9 mouse cellular contexts compared by ENCODE assay signal in the genomic region with DNA sequence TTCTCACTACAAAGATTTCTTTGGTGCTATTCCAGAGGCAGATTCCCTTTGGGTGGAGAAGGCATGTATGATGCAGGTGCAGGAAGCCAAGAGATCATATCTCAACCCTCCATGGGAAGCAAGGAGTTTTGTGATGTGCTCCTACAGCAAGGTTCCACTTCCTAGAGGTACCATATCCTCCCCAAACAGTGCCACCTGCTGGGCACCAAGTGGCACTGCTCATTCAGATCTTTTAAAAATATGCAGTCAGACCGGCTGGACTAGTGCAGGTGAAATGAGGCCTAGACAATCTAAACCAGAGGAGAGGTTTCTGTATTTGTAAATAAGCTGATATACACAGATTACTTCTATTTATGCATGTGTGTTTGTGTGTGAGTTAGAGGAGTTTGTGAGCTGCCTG. TPM values are rescaled to one million over a fixed set of nuclear protein-coding genes. Genes with fewer than 3 reads are reported as not detected.
DNase-seq lines count a peak whose midpoint lies in the region; ATAC-seq and TF ChIP-seq lines count a peak whose summit lies in the region.
"Had no signal": no experiment of that assay in that cellular context is flagged by ENCODE, and none has a peak within 500 bp of the region (broad histone marks: within the 10 kb centered on the region; RNA-seq: fewer than 3 reads in every experiment).

No protein-coding gene starts in this region.

- no peak for TF ChIP-seq POLR2A in cerebellum, adult 2 months (IDR thresholded peaks at IDR 0.05; ENCODE audit: borderline replicate concordance, insufficient read depth, low read length)

- DNase-seq in cerebellum, adult 2 months: no peak
- peak; percentile 70 for DNase-seq in midbrain, embryonic 14.5 days
- DNase-seq in embryo, embryonic 11 days: peak; percentile 61
- peak; percentile 55 for DNase-seq in limb, embryonic 11.5 days (ENCODE audit: low spot score)
- DNase-seq in skeletal muscle tissue, adult 2 months (ENCODE audit: low read depth, low spot score): peak; percentile 9
- DNase-seq in layer of hippocampus, postnatal 10 days (ENCODE audit: low spot score in 2 of 2): no peak

- no peak overlapping the region for H3K4me2 ChIP-seq in midbrain, embryonic 14.5 days (ENCODE audit: low read length)
- no peak overlapping the region for H3K4me2 ChIP-seq in midbrain, embryonic 16.5 days (ENCODE audit: low read length)
- H3K4me2 ChIP-seq in limb, embryonic 11.5 days (ENCODE audit: low read depth, severe bottlenecking): no peak overlapping the region
- H3K4me2 ChIP-seq: neural tube, embryonic 13.5 days had no signal

- no peaks in the 10 kb centered on the region for H3K9me3 ChIP-seq in midbrain, embryonic 14.5 days (ENCODE audit: control insufficient read depth, low read length)
- no peaks in the 10 kb centered on the region for H3K9me3 ChIP-seq in midbrain, embryonic 16.5 days (replicated peaks; ENCODE audit: control insufficient read depth, low read length, poor library complexity, severe bottlenecking)
- no peaks in the 10 kb centered on the region for H3K9me3 ChIP-seq in limb, embryonic 11.5 days (ENCODE audit: control insufficient read depth, low read length)
- H3K9me3 ChIP-seq: neural tube, embryonic 13.5 days had no signal

- no peak overlapping the region for H3K9ac ChIP-seq in midbrain, embryonic 14.5 days (replicated peaks; ENCODE audit: low read length)
- H3K9ac ChIP-seq in midbrain, embryonic 16.5 days (ENCODE audit: low read depth, low read length): no peak overlapping the region
- no peak overlapping the region for H3K9ac ChIP-seq in limb, embryonic 11.5 days (ENCODE audit: low read length)
- H3K9ac ChIP-seq: neural tube, embryonic 13.5 days had no signal

- 91% methylated on average over 1 of the region's 1 CpGs for WGBS in cerebellum, adult 2 months
- 69% methylated on average over 1 of the region's 1 CpGs for WGBS in midbrain, embryonic 14.5 days
- 65% methylated on average over 1 of the region's 1 CpGs for WGBS in midbrain, embryonic 16.5 days
- WGBS in limb, embryonic 11.5 days: 52% methylated on average over 1 of the region's 1 CpGs

- peak; percentile 65; the same call in 1 of the 2 replicates for TF ChIP-seq CTCF in cerebellum, adult 2 months (IDR thresholded peaks at IDR 0.05; ENCODE audit: borderline replicate concordance, insufficient read depth, low read depth, low read length)

- H3K4me1 ChIP-seq in cerebellum, adult 2 months (ENCODE audit: control insufficient read depth, insufficient read depth, low read length): peaks cover 29% of the 10 kb centered on the region
- 0 out of 2 replicates have a peak, but pooled peaks cover 3% of the 10 kb centered on the region for H3K4me1 ChIP-seq in midbrain, embryonic 14.5 days (ENCODE audit: control insufficient read depth, insufficient read depth, low read length)
- peaks cover 8% of the 10 kb centered on the region; the same call in 1 of the 2 replicates for H3K4me1 ChIP-seq in midbrain, embryonic 16.5 days (ENCODE audit: control insufficient read depth, insufficient read depth, low read length)
- no peaks in the 10 kb centered on the region for H3K4me1 ChIP-seq in limb, embryonic 11.5 days (ENCODE audit: control insufficient read depth, insufficient read depth, low read length)

- no peaks in the 10 kb centered on the region for H3K36me3 ChIP-seq in midbrain, embryonic 14.5 days (ENCODE audit: control insufficient read depth, insufficient read depth, low read length)
- H3K36me3 ChIP-seq in midbrain, embryonic 16.5 days (ENCODE audit: control insufficient read depth, insufficient read depth, low read length): no peaks in the 10 kb centered on the region
- no peaks in the 10 kb centered on the region for H3K36me3 ChIP-seq in limb, embryonic 11.5 days (ENCODE audit: control insufficient read depth, insufficient read depth, low read length)
- H3K36me3 ChIP-seq: neural tube, embryonic 13.5 days had no signal

- no peak overlapping the region for H3K27ac ChIP-seq in cerebellum, adult 2 months (ENCODE audit: insufficient read depth, low read length)
- no peak overlapping the region for H3K27ac ChIP-seq in midbrain, embryonic 14.5 days (replicated peaks; ENCODE audit: low read depth, low read length)
- H3K27ac ChIP-seq in midbrain, embryonic 16.5 days (ENCODE audit: low read length): no peak overlapping the region
- no peak overlapping the region for H3K27ac ChIP-seq in limb, embryonic 11.5 days (replicated peaks; ENCODE audit: low read depth, low read length)
- H3K27ac ChIP-seq: neural tube, embryonic 13.5 days had no signal

- no peaks in the 10 kb centered on the region for H3K27me3 ChIP-seq in cerebellum, adult 2 months (ENCODE audit: control insufficient read depth, insufficient read depth, low read length)
- H3K27me3 ChIP-seq in midbrain, embryonic 14.5 days (ENCODE audit: control insufficient read depth, insufficient read depth, low read length): no peaks in the 10 kb centered on the region
- H3K27me3 ChIP-seq in midbrain, embryonic 16.5 days (ENCODE audit: control insufficient read depth, insufficient read depth, low read depth, low read length): no peaks in the 10 kb centered on the region
- H3K27me3 ChIP-seq in limb, embryonic 11.5 days (ENCODE audit: control insufficient read depth, insufficient read depth, low read length): no peaks in the 10 kb centered on the region
- H3K27me3 ChIP-seq: neural tube, embryonic 13.5 days had no signal

- no peak overlapping the region for H3K4me3 ChIP-seq in cerebellum, adult 2 months (replicated peaks; ENCODE audit: insufficient read depth, low read depth, low read length)
- no peak overlapping the region for H3K4me3 ChIP-seq in midbrain, embryonic 14.5 days (replicated peaks; ENCODE audit: low read depth, low read length)
- no peak overlapping the region for H3K4me3 ChIP-seq in midbrain, embryonic 16.5 days (ENCODE audit: low read depth, low read length)
- H3K4me3 ChIP-seq in limb, embryonic 11.5 days (ENCODE audit: low read depth, low read length): no peak overlapping the region
- H3K4me3 ChIP-seq: neural tube, embryonic 13.5 days had no signal

- ATAC-seq in cerebellum, adult (ENCODE audit: insufficient number of reproducible peaks, low FRiP score, low TSS enrichment): no peak
- no peak for ATAC-seq in midbrain, embryonic 14.5 days (ENCODE audit: low FRiP score, low TSS enrichment)
- ATAC-seq in midbrain, embryonic 16.5 days: no peak
- no peak for ATAC-seq in limb, embryonic 11.5 days (ENCODE audit: insufficient number of reproducible peaks, low FRiP score, low TSS enrichment, low read depth)

RNA-seq across cellular contexts. Expression of a gene that starts 35.3 kb away (rescaled TPM):
- polyA plus RNA-seq in cerebellum, adult 2 months (2012; rRNA removed): 69.2 and 71.4 TPM in 2 replicates
- 9.3 and 10.0 TPM in 2 replicates for polyA plus RNA-seq in midbrain, embryonic 14.5 days (2014; fragmentation: Nextera tagmentation; extraction: Ambion mirVana)
- polyA plus RNA-seq in midbrain, embryonic 16.5 days (2015; fragmentation: Nextera tagmentation; extraction: Ambion mirVana): 21.0 and 21.4 TPM in 2 replicates
- polyA plus RNA-seq in limb, embryonic 11.5 days (2014; fragmentation: Nextera tagmentation; extraction: Ambion mirVana): 2.7 and 2.9 TPM in 2 replicates
- 10 to 100 TPM; 77.3 to 85.9 TPM for total RNA-seq in layer of hippocampus, postnatal 10 days (2021)

Comparison
In these comparisons a context has a peak if more than half of its experiments do, and no peak if none do; other contexts are left out.
1. DNase-seq: peak in midbrain, embryonic 14.5 days (single experiment), embryo, embryonic 11 days (single experiment), limb, embryonic 11.5 days (single experiment) and skeletal muscle tissue, adult 2 months (single experiment); none in cerebellum, adult 2 months (0 of 2) and layer of hippocampus, postnatal 10 days (0 of 2).